Mouse (Mus musculus) cerebellum, adult 11-12 months (tissue): ENCODE measurements around the gene Zfp472.

Experiments used
- DNase-seq: peaks from one replicate; pipeline ENCODE4 v3.0.0; 2022

The Zfp472 gene

GRCm38 (mm10) chr17:32965623-32966290, at the start of gene Zfp472:
TSS of gene Zfp472 (plus strand) at chr17:32965814.
- DNase-seq = peak; percentile 87

- DNase-seq = no peak
Observed at GRCm38 (mm10) chr17:32916075-32916474, 49.5 kb upstream of the Zfp472 start.

DNA sequence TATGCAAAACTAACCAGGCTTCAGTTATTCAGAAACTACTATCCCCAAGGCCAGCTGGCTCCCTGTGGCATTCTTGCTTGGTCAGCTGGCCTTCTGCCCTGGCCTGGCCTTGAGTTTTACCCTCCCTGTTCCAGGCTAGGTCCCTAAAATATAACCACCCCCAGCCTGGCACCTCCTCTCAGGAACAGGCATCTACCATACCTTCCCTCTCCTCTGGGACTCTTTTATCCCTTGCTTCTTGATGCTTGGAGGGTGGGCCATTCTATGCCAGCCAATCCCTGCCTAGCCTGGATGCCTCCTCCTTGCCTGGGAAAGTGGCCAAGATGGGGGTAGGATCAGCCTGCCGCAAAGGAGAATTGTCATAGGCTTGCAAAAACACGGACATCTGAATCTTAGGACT, 48.5 kb upstream of the Zfp472 start, which contains the start of gene Cyp4f14:
TSS of gene Cyp4f14 (minus strand) at position 212 of the 400 bp plus-strand sequence.
- peak; percentile 62 for DNase-seq

DNA sequence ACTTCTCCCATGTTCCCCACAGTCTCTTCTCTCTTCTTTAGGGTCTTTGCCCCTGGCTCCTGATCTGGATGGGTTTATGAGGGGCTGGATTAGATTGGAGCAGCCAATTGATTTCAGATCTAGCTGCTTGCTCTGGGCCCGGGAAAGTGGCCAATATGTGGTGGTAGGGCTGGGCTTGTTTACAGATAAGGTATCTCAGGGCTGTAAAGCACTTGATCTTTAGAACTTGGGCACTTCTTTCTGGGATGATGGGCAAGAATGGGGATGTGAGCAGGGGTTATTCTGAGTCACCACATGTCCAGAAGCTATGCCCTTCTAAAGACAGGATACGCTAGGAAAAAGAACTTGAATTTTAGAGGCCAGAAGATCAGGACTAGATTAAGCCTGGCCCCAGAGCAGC, 46.5 kb upstream of the Zfp472 start:
- DNase-seq = no peak

DNA sequence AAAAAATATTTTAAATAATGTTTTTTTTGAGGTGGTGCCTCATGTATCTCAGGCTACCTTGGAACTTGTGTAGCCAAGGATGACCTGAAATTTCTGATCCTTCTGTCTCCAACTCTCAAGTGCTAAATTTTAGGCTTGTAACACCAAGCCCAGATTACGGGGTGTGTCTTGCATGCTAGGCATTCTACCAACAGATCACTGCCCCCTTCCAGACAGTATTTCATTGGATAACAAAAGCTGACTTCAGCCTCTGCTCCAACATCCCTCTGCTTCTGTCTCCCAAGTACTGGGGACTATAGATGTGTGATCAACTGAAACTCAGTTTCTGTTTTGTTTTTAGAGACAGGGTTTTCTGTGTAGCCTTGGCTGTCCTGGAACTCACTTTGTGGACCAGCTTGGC, 41.9 kb upstream of the Zfp472 start:
- DNase-seq = no peak

DNA sequence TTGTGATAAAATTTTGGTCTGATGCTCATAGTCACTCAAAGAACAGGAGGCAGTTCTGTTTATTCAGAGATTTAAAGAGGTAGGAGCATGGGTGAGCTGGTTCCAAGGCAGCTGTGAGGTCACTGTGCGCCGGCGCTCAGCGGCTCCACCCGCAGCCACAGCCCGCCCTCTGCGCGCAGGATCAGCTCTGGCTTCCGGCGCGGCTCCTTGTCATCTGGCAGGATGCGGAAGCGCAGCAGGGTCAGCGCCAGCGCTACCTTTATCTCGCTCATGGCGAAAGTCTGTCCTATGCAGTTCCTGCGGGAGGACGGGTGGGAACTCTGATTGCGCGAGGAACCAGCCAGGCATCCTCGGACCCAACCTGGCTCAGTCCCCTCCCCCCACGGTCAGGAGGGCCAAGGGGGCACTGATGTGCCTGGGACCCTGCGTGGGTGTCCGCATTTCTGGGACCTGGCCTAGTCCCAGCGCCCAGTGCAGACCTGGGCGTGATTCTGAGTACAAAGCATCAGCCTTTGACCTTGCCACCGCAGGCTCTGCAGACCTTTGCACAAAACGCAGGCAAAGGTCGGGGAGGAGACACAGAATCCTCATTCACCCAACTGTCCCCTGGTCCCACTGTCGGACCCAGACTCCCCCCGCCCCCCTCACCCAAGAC, 40.8 kb upstream of the Zfp472 start:
- DNase-seq = peak; percentile 78

- DNase-seq = no peak
Observed at GRCm38 (mm10) chr17:32927803-32928202, 37.8 kb upstream of the Zfp472 start.

DNA sequence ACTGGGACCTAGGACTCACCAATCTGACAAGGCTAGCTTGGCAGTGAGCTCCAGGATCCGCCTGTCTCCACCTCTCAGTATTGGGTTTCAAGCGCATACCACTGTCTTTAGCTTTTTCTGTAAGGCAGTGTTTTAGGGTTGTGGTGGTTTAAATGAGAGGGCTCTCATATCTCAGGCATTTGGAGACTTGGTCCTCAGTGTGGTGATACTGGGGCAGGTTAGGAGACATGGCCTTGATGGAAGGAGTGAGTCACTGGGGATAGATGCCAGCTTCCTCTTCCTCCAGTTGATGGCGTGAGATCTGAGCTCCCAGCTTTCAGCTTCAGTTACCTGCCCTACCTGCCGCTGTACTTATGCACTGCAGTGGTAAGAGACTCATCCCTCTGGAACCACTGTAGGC, 25.8 kb upstream of the Zfp472 start:
- no peak for DNase-seq

DNA sequence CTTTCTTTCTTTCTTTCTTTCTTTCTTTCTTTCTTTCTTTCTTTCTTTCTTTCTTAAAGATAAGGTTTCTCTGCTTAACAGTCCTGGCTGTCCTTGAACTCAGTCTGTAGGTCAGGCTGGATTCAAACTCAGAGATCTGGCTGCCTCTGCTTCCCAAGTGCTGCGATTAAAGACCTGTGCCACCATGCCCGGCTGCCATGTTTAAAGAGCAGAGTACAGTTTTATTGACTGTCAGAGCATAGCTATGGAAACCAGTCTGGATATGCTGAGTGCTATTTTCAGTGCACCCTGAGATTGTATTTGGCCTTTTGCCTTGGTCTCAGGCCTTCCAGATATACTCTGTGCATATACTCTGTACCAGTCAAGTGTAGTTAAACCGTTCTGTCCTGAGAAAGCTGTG, 22.0 kb upstream of the Zfp472 start:
- no peak for DNase-seq

GRCm38 (mm10) chr17:32944402-32945035, 21.1 kb upstream of the Zfp472 start:
- no peak for DNase-seq

DNA sequence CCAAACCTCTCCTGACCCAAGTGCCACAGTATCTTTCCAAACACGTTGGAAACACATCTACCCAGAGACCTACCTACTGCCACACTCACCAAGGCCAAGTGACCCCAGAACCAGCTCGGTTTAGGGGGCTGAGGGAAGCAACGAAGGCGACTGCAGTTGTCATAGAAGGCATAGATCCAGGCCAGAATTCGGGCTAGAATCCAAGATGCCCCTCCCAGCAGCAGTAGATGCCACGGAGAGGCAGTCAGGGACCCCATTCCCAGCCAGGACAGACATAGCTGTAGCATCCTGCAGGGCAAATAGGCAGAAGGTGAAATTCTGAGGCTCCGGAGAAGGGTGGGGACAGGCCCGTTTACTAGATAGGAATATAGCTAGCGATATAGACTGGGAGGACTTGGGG, 18.9 kb upstream of the Zfp472 start:
- DNase-seq = no peak

GRCm38 (mm10) chr17:32947215-32947914, 18.2 kb upstream of the Zfp472 start, which contains the start of gene Cyp4f13:
TSS of gene Cyp4f13 (minus strand) at chr17:32947402.
- peak; percentile 89 for DNase-seq

DNA sequence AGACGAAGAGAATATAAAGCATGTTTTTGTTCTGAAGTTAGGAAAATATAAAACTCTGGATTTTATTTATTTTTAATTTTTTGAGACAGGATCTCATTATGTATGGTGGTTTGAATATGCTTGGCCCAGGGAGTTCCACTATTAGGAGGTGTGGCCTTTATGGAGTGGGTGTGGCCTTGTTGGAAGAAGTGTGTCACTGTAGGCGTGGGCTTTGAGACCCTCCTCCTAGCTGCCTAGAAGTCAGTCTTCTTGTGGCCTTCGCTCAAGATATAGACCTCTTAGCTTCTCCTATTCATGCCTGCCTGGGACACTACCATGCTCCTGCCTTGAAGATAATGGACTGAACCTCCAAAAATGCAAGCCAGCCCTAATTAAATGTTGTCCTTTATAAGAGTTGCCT, 15.5 kb upstream of the Zfp472 start:
- no peak for DNase-seq

- DNase-seq = no peak
Observed at GRCm38 (mm10) chr17:32951006-32951405, 14.6 kb upstream of the Zfp472 start.

DNA sequence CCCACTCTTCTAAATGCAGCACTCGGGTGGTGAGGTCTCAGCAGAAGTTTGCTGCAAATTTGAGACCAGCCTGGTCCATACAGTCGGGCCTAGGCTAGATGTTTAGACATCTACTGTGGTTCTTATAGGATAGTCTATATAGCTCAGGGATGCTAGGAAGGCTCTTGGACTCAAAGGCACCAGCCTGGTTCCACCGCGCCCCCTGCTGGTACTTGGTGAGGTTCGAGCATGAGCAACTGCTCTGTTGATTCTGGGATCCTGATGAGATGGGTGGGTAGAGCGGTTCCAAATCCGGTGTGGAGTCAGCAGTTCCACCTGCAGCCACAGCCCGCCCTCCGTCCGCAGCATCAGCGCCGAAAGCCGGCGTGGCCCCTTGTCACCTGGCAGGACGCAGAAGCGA, 14.2 kb upstream of the Zfp472 start:
- DNase-seq = peak; percentile 80

DNA sequence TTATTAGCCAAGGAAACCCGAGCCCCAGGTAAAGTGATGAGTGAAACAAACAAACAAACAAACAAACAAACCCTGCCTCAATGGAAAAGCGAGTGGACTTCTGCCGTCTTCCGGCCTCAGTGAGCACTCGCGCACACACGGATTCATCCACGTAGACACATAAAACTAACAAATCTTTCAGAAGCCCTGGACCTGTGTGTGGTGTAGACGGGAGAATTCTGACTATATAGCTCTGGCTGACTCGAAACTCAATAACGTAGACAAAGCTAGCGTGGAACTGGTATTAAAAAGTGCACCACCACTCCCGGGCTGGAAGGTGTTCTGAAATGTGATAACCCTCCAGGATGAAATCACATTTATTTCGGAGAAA, 376 bp upstream of the Zfp472 start:
- no peak for DNase-seq

GRCm38 (mm10) chr17:32981361-32981760, 15.7 kb downstream of the Zfp472 start:
- DNase-seq = no peak

DNA sequence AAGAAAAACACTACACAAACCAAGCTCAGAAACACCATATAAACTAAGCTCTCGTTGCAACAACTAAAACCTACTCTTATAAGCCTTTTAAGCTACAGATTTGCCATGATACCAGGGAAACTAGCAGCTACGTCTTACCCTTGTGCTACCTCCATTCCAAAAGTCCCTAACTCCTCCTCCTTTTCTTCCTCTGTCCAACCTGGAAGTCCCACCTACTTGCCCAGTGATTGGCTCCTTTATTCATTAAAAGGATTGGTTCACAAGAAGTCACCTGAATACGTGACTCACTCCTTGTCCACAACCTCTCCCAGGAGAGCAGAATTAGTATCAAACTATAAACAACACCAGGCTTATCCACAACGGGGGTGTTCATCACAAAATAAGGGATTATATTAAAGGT, 20.7 kb downstream of the Zfp472 start:
- DNase-seq = no peak

- no peak for DNase-seq
Observed at GRCm38 (mm10) chr17:32991965-32992698, 26.5 kb downstream of the Zfp472 start.

- peak; percentile 81 for DNase-seq
Observed at GRCm38 (mm10) chr17:32992699-32993474, 27.3 kb downstream of the Zfp472 start, which contains the start of gene Zfp952. TSS of gene Zfp952 (plus strand) at chr17:32993129.

DNA sequence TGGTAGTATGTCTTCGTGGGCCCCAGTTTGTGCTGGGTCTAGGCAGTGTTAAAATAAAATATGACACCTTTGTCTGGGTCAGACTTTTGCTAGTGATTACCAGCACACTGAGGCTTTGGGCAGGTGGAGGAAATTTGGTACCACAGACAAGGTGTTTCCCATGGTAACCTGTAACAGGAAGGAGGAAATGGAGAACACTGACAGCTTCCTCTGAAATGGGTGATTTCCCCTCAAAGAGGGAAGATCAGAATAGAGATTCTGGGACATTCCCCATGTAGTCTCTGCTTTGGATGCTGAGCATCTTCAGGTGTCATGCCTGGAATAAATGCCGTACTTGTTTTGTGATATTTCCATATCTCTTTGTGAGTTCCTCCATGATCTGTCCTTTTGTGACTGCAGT, 32.9 kb downstream of the Zfp472 start:
- DNase-seq = no peak

DNA sequence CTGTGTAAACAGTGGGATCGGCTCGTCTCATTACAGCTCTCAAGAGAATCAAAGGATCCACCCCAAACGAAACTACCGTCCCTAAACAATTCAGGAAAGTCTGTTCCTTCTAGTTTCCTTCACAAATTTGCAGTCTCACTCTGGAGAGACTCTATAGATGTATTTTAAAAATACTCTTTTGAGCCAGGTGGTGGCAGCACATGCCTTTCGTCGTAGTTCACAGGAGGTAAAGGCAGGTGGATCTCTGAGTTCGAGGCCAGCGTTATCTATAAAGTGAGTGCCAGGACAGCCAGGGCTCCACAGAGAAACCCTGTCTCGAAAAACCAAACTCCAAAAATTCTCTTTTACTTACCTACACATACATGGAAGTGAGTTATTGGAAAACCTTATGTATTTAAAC, 42.7 kb downstream of the Zfp472 start:
- DNase-seq = no peak
